Mouse (Mus musculus): ENCODE results near the gene Mcm5.

The Mcm5 gene

GRCm38 (mm10) chr8:75084382-75085064 is 24.8 kb upstream of the Mcm5 start:
- Histone ChIP-seq H3K27me3 (ENCODE audit: control insufficient read depth, insufficient read depth, low read length, poor library complexity, severe bottlenecking) (no peaks in the 10 kb centered on the region), H3K36me3 (ENCODE audit: control insufficient read depth, insufficient read depth, low read length, poor library complexity, severe bottlenecking) (no peaks in the 10 kb centered on the region)
- no peak for DNase-seq (ENCODE audit: low read depth, low spot score)

- DNase-seq (ENCODE audit: low read depth, low spot score): no peak
- Histone ChIP-seq H3K27me3 (ENCODE audit: control insufficient read depth, insufficient read depth, low read length, poor library complexity, severe bottlenecking) (no peaks in the 10 kb centered on the region), H3K36me3 (ENCODE audit: control insufficient read depth, insufficient read depth, low read length, poor library complexity, severe bottlenecking) (no peaks in the 10 kb centered on the region)
Measured at GRCm38 (mm10) chr8:75086002-75086401, 23.4 kb upstream of the Mcm5 start.

- H3K36me3 ChIP-seq (ENCODE audit: control insufficient read depth, insufficient read depth, low read length, poor library complexity, severe bottlenecking): no peaks in the 10 kb centered on the region
- DNase-seq (ENCODE audit: low read depth, low spot score): no peak
- no peaks in the 10 kb centered on the region for H3K27me3 ChIP-seq (ENCODE audit: control insufficient read depth, insufficient read depth, low read length, poor library complexity, severe bottlenecking)
Measured at GRCm38 (mm10) chr8:75087127-75087526, 22.2 kb upstream of the Mcm5 start.

- Histone ChIP-seq H3K27me3 (ENCODE audit: control insufficient read depth, insufficient read depth, low read length, poor library complexity, severe bottlenecking) (no peaks in the 10 kb centered on the region; the same call in none of the 2 replicates), H3K36me3 (ENCODE audit: control insufficient read depth, insufficient read depth, low read length, poor library complexity, severe bottlenecking) (no peaks in the 10 kb centered on the region)
- DNase-seq (ENCODE audit: low read depth, low spot score): peak; percentile 56
Measured at GRCm38 (mm10) chr8:75088989-75089881, 20.1 kb upstream of the Mcm5 start.

- DNase-seq (ENCODE audit: low read depth, low spot score): no peak
- Histone ChIP-seq H3K27me3 (ENCODE audit: control insufficient read depth, insufficient read depth, low read length, poor library complexity, severe bottlenecking) (no peaks in the 10 kb centered on the region; the same call in none of the 2 replicates), H3K36me3 (ENCODE audit: control insufficient read depth, insufficient read depth, low read length, poor library complexity, severe bottlenecking) (no peaks in the 10 kb centered on the region)
Measured at GRCm38 (mm10) chr8:75090781-75091365, 18.5 kb upstream of the Mcm5 start.

GRCm38 (mm10) chr8:75093399-75094156 is 15.8 kb upstream of the Mcm5 start, which contains the start of gene Hmox1:
Hmox1 (plus strand) TSS chr8:75093621.
- no peaks in the 10 kb centered on the region; the same call in none of the 2 replicates for H3K27me3 ChIP-seq (ENCODE audit: control insufficient read depth, insufficient read depth, low read length, poor library complexity, severe bottlenecking)
- peak; percentile 69 for DNase-seq (ENCODE audit: low read depth, low spot score)
- H3K36me3 ChIP-seq (ENCODE audit: control insufficient read depth, insufficient read depth, low read length, poor library complexity, severe bottlenecking): no peaks in the 10 kb centered on the region

GRCm38 (mm10) chr8:75102956-75103355 is 6.4 kb upstream of the Mcm5 start:
- Histone ChIP-seq H3K27me3 (ENCODE audit: control insufficient read depth, insufficient read depth, low read length, poor library complexity, severe bottlenecking) (no peaks in the 10 kb centered on the region), H3K36me3 (ENCODE audit: control insufficient read depth, insufficient read depth, low read length, poor library complexity, severe bottlenecking) (no peaks in the 10 kb centered on the region)
- DNase-seq (ENCODE audit: low read depth, low spot score): no peak

- Histone ChIP-seq H3K27me3 (ENCODE audit: control insufficient read depth, insufficient read depth, low read length, poor library complexity, severe bottlenecking) (no peaks in the 10 kb centered on the region), H3K36me3 (ENCODE audit: control insufficient read depth, insufficient read depth, low read length, poor library complexity, severe bottlenecking) (no peaks in the 10 kb centered on the region)
- no peak for DNase-seq (ENCODE audit: low read depth, low spot score)
Measured at GRCm38 (mm10) chr8:75103376-75103878, 5.9 kb upstream of the Mcm5 start.

GRCm38 (mm10) chr8:75108527-75109235 is 688 bp upstream of the Mcm5 start:
- DNase-seq (ENCODE audit: low read depth, low spot score): peak; percentile 88
- Histone ChIP-seq H3K36me3 (ENCODE audit: control insufficient read depth, insufficient read depth, low read length, poor library complexity, severe bottlenecking) (peaks cover 6% of the 10 kb centered on the region; the same call in 1 of the 2 replicates), H3K27me3 (ENCODE audit: control insufficient read depth, insufficient read depth, low read length, poor library complexity, severe bottlenecking) (no peaks in the 10 kb centered on the region)

GRCm38 (mm10) chr8:75110093-75110492 is 724 bp downstream of the Mcm5 start:
- no peak for DNase-seq (ENCODE audit: low read depth, low spot score)
- H3K27me3 ChIP-seq (ENCODE audit: control insufficient read depth, insufficient read depth, low read length, poor library complexity, severe bottlenecking): no peaks in the 10 kb centered on the region
- H3K36me3 ChIP-seq (ENCODE audit: control insufficient read depth, insufficient read depth, low read length, poor library complexity, severe bottlenecking): peaks cover 9% of the 10 kb centered on the region

- Histone ChIP-seq H3K27me3 (ENCODE audit: control insufficient read depth, insufficient read depth, low read length, poor library complexity, severe bottlenecking) (no peaks in the 10 kb centered on the region), H3K36me3 (ENCODE audit: control insufficient read depth, insufficient read depth, low read length, poor library complexity, severe bottlenecking) (peaks cover 7% of the 10 kb centered on the region)
- DNase-seq (ENCODE audit: low read depth, low spot score): no peak
Measured at GRCm38 (mm10) chr8:75118505-75118904, 9.1 kb downstream of the Mcm5 start.

GRCm38 (mm10) chr8:75119287-75119686 is 9.9 kb downstream of the Mcm5 start:
- Histone ChIP-seq H3K36me3 (ENCODE audit: control insufficient read depth, insufficient read depth, low read length, poor library complexity, severe bottlenecking) (peaks cover 7% of the 10 kb centered on the region), H3K27me3 (ENCODE audit: control insufficient read depth, insufficient read depth, low read length, poor library complexity, severe bottlenecking) (no peaks in the 10 kb centered on the region)
- no peak for DNase-seq (ENCODE audit: low read depth, low spot score)

GRCm38 (mm10) chr8:75119747-75120146 is 10.4 kb downstream of the Mcm5 start:
- Histone ChIP-seq H3K27me3 (ENCODE audit: control insufficient read depth, insufficient read depth, low read length, poor library complexity, severe bottlenecking) (no peaks in the 10 kb centered on the region), H3K36me3 (ENCODE audit: control insufficient read depth, insufficient read depth, low read length, poor library complexity, severe bottlenecking) (peaks cover 4% of the 10 kb centered on the region)
- peak; percentile 61 for DNase-seq (ENCODE audit: low read depth, low spot score)

GRCm38 (mm10) chr8:75127406-75127805 is 18.0 kb downstream of the Mcm5 start:
- Histone ChIP-seq H3K27me3 (ENCODE audit: control insufficient read depth, insufficient read depth, low read length, poor library complexity, severe bottlenecking) (no peaks in the 10 kb centered on the region), H3K36me3 (ENCODE audit: control insufficient read depth, insufficient read depth, low read length, poor library complexity, severe bottlenecking) (peaks cover 4% of the 10 kb centered on the region)
- no peak for DNase-seq (ENCODE audit: low read depth, low spot score)

Measured in splenic B cell, adult 2 months (primary cell).